Mouse (Mus musculus) spleen, adult 2 months (tissue): ENCODE data around the gene Eml4.

Experiments
- CTCF ChIP-seq: fragments of 200-500 bp; IDR thresholded peaks from 2 replicates; pipeline ENCODE4 v1.5.1; 2011; ENCODE audit warnings: mild to moderate bottlenecking, inconsistent platforms; ENCODE audit not compliant: insufficient read depth, insufficient read length, insufficient replicate concordance; ENCODE audit errors: extremely low read depth
- POLR2A ChIP-seq: fragments of 200-500 bp; IDR thresholded peaks from 2 replicates; pipeline ENCODE4 v1.6.1; 2011; ENCODE audit warnings: low read depth, low read length, inconsistent platforms

GRCm38 (mm10) chr17:83344226-83344625, 6.5 kb upstream of the Eml4 start:
- TF ChIP-seq CTCF (no peak), POLR2A (no peak)
